ENCODE assay signal across 8 mouse cellular contexts in the genomic region with DNA sequence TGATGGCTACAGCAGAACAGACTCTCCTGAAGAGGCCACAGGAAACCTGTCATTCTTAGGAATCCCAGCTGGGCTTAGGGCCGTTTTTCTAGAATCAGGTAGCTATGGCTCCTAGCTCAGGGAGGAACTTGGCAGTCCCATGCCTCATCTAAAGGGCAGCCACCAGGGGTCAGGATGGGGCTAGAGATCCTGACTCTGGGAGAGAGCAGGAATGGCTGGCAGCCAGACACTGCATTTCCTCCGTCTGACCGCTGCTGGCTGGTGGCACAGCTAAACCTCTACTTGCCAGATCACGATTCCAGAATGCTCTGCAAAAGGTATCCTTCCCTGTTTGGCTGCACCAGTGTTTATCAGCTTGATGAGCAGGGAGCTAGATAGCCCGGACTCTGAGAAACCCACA. TPM values are rescaled to one million over a fixed set of nuclear protein-coding genes. Genes with fewer than 3 reads are reported as not detected.
DNase-seq lines count a peak whose midpoint lies in the region; ATAC-seq lines count a peak whose summit lies in the region.

No protein-coding gene starts in this region.

- no peak overlapping the region for H3K9ac ChIP-seq in limb, embryonic 12.5 days (replicated peaks)
- H3K9ac ChIP-seq in midbrain, embryonic 11.5 days (ENCODE audit: low read length), result 0 out of 2 replicates have a peak overlapping the region, but pooled peaks have one; percentile 9

- H3K27ac ChIP-seq in hindbrain, embryonic 10.5 days, result no peak overlapping the region
- H3K27ac ChIP-seq in limb, embryonic 12.5 days, result no peak overlapping the region
- no peak overlapping the region for H3K27ac ChIP-seq in midbrain, embryonic 11.5 days (ENCODE audit: low read depth, low read length)

- peaks cover 12% of the 10 kb centered on the region for H3K4me1 ChIP-seq in hindbrain, embryonic 10.5 days (replicated peaks)
- H3K4me1 ChIP-seq in limb, embryonic 12.5 days (replicated peaks), result peaks cover 11% of the 10 kb centered on the region; the same call in 1 of the 2 replicates
- no peaks in the 10 kb centered on the region; the same call in 1 of the 2 replicates for H3K4me1 ChIP-seq in midbrain, embryonic 11.5 days (ENCODE audit: control insufficient read depth, insufficient read depth, low read length)

- peaks cover 17% of the 10 kb centered on the region for H3K27me3 ChIP-seq in hindbrain, embryonic 10.5 days (ENCODE audit: insufficient read depth, poor library complexity, severe bottlenecking)
- peaks cover 11% of the 10 kb centered on the region for H3K27me3 ChIP-seq in limb, embryonic 12.5 days
- H3K27me3 ChIP-seq in midbrain, embryonic 11.5 days (ENCODE audit: control insufficient read depth, insufficient read depth, low read length), result peaks cover 6% of the 10 kb centered on the region; the same call in 1 of the 2 replicates

- H3K9me3 ChIP-seq in hindbrain, embryonic 10.5 days, result no peaks in the 10 kb centered on the region
- H3K9me3 ChIP-seq in limb, embryonic 12.5 days, result no peaks in the 10 kb centered on the region
- no peaks in the 10 kb centered on the region for H3K9me3 ChIP-seq in midbrain, embryonic 11.5 days (ENCODE audit: control insufficient read depth, low read length)

- ATAC-seq in limb, embryonic 12.5 days (ENCODE audit: insufficient number of reproducible peaks, insufficient read depth, low FRiP score, low TSS enrichment, low read depth), result peak; percentile 69; the same call in 1 of the 2 replicates
- peak; percentile 84 for ATAC-seq in midbrain, embryonic 11.5 days (ENCODE audit: low FRiP score)

- no peak overlapping the region for H3K4me3 ChIP-seq in hindbrain, embryonic 10.5 days
- no peak overlapping the region for H3K4me3 ChIP-seq in limb, embryonic 12.5 days (replicated peaks)
- H3K4me3 ChIP-seq in midbrain, embryonic 11.5 days (ENCODE audit: low read depth, low read length), result no peak overlapping the region

- WGBS in hindbrain, embryonic 10.5 days, result 15% methylated on average over 5 of the region's 5 CpGs
- WGBS in limb, embryonic 12.5 days, result 9% methylated on average over 5 of the region's 5 CpGs
- WGBS in midbrain, embryonic 11.5 days, result 9% methylated on average over 5 of the region's 5 CpGs

- no peaks in the 10 kb centered on the region for H3K36me3 ChIP-seq in hindbrain, embryonic 10.5 days
- H3K36me3 ChIP-seq in limb, embryonic 12.5 days, result no peaks in the 10 kb centered on the region
- H3K36me3 ChIP-seq in midbrain, embryonic 11.5 days (ENCODE audit: control insufficient read depth, insufficient read depth, low read length), result no peaks in the 10 kb centered on the region

- H3K4me2 ChIP-seq in limb, embryonic 12.5 days, result peak overlapping the region; percentile 36
- no peak overlapping the region for H3K4me2 ChIP-seq in midbrain, embryonic 11.5 days

- peak; percentile 49 to 53 for DNase-seq in right cerebral cortex, adult 2 months (ENCODE audit: low spot score in 2 of 2)
- DNase-seq in right cerebral cortex, adult 18-20 months, result no peak
- DNase-seq in cerebellum, adult 9-11 months, result peak; percentile 94
- peak; percentile 54 to 57 for DNase-seq in frontal cortex, postnatal 36 days (ENCODE audit: low spot score in 2 of 2)
- peak; percentile 83 for DNase-seq in hindbrain, embryonic 10.5 days (ENCODE audit: low spot score)
- DNase-seq in midbrain, embryonic 11.5 days (ENCODE audit: low spot score, missing footprints), result peak; percentile 95
- peak; percentile 60 for DNase-seq in testis, postnatal 14 days (ENCODE audit: low spot score)

RNA-seq across cellular contexts. Expression of a gene that starts 5.2 kb away (rescaled TPM):
- 0.75 and 1.7 TPM in 2 replicates for polyA plus RNA-seq in hindbrain, embryonic 10.5 days (2016; fragmentation: Nextera tagmentation; extraction: Ambion mirVana)
- polyA plus RNA-seq in limb, embryonic 12.5 days (2016; fragmentation: Nextera tagmentation; extraction: Ambion mirVana), result 0.69 and 0.78 TPM in 2 replicates
- polyA plus RNA-seq in midbrain, embryonic 11.5 days (2014; fragmentation: Nextera tagmentation; extraction: Ambion mirVana), result 2.2 and 2.8 TPM in 2 replicates

RNA-seq across cellular contexts. Expression of a gene that starts 15.6 kb away (rescaled TPM):
- polyA plus RNA-seq in hindbrain, embryonic 10.5 days (2016; fragmentation: Nextera tagmentation; extraction: Ambion mirVana), result 14.5 and 16.3 TPM in 2 replicates
- polyA plus RNA-seq in limb, embryonic 12.5 days (2016; fragmentation: Nextera tagmentation; extraction: Ambion mirVana), result 10.7 and 13.7 TPM in 2 replicates
- 9.5 and 10.1 TPM in 2 replicates for polyA plus RNA-seq in midbrain, embryonic 11.5 days (2014; fragmentation: Nextera tagmentation; extraction: Ambion mirVana)

RNA-seq across cellular contexts. Expression of a gene that starts 27.4 kb away (rescaled TPM):
- polyA plus RNA-seq in hindbrain, embryonic 10.5 days (2016; fragmentation: Nextera tagmentation; extraction: Ambion mirVana), result 24.4 and 26.1 TPM in 2 replicates
- 24.0 and 24.2 TPM in 2 replicates for polyA plus RNA-seq in limb, embryonic 12.5 days (2016; fragmentation: Nextera tagmentation; extraction: Ambion mirVana)
- 22.0 and 22.7 TPM in 2 replicates for polyA plus RNA-seq in midbrain, embryonic 11.5 days (2014; fragmentation: Nextera tagmentation; extraction: Ambion mirVana)

RNA-seq across cellular contexts. Expression of a gene that starts 29.8 kb away (rescaled TPM):
- 8.8 and 17.7 TPM in 2 replicates for polyA plus RNA-seq in hindbrain, embryonic 10.5 days (2016; fragmentation: Nextera tagmentation; extraction: Ambion mirVana)
- polyA plus RNA-seq in limb, embryonic 12.5 days (2016; fragmentation: Nextera tagmentation; extraction: Ambion mirVana), result 6.9 and 7.0 TPM in 2 replicates
- polyA plus RNA-seq in midbrain, embryonic 11.5 days (2014; fragmentation: Nextera tagmentation; extraction: Ambion mirVana), result 11.3 and 11.5 TPM in 2 replicates
